Mouse (Mus musculus) heart, postnatal 0 days (tissue): ENCODE results near the gene Tnni3.
A peak's percentile ranks its signal among the peaks of the same experiment; 100 is the strongest.

Experiments
- CTCF ChIP-seq: IDR thresholded peaks from 2 replicates; pipeline ENCODE4 v1.5.1; 2016; ENCODE audit warnings: antibody characterized with exemption, control low read depth, low read depth
- EP300 ChIP-seq: IDR thresholded peaks from 2 replicates; pipeline ENCODE4 v1.6.1; 2016; ENCODE audit warnings: antibody characterized with exemption, low read depth

DNA sequence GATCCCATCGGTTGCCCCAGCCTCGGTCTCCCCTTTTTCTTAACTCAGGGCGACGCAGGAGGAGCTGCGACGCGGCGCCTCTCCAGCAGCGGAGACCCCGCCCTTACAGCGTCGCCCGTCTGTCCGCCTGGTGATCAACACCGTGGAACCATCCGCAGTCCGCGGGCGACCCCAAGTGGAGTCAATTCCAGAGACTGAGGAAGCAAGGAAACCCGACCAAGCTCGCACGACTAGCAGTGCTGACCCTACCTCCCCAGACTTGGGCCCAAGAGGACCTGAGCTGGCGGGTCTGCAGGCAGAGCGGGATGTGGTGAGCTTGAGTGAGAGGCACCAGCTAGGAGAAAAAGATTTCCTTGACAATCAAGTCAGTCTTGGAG, 52.9 kb downstream of the Tnni3 start:
- TF ChIP-seq CTCF (peak; percentile 79), EP300 (no peak)
